Mouse (Mus musculus): ENCODE measurements at regions not wholly inside any gene's neighbourhood (a gene's known extent, or its start where the extent isn't known, plus 50 kb on each side); places are given as distances from the start of the nearest gene placed in this dataset.

GRCm38 (mm10) chr19:60051151-60051550, 107.7 kb upstream of the Rab11fip2 start:
- ATAC-seq (replicated peaks; ENCODE audit: poor library complexity, severe bottlenecking): no peak

- ATAC-seq (replicated peaks; ENCODE audit: poor library complexity, severe bottlenecking): no peak
These were observed 97.3 kb upstream of the Rab11fip2 start for GRCm38 (mm10) chr19:60040721-60041120.

- no peak for ATAC-seq (replicated peaks; ENCODE audit: poor library complexity, severe bottlenecking)
These were observed 89.2 kb upstream of the Rab11fip2 start for GRCm38 (mm10) chr19:60032667-60033066.

GRCm38 (mm10) chr19:60030212-60030788, 86.8 kb upstream of the Rab11fip2 start:
- ATAC-seq (replicated peaks; ENCODE audit: poor library complexity, severe bottlenecking): no peak

GRCm38 (mm10) chr19:60029720-60030119, 86.3 kb upstream of the Rab11fip2 start:
- ATAC-seq (replicated peaks; ENCODE audit: poor library complexity, severe bottlenecking): no peak

DNA sequence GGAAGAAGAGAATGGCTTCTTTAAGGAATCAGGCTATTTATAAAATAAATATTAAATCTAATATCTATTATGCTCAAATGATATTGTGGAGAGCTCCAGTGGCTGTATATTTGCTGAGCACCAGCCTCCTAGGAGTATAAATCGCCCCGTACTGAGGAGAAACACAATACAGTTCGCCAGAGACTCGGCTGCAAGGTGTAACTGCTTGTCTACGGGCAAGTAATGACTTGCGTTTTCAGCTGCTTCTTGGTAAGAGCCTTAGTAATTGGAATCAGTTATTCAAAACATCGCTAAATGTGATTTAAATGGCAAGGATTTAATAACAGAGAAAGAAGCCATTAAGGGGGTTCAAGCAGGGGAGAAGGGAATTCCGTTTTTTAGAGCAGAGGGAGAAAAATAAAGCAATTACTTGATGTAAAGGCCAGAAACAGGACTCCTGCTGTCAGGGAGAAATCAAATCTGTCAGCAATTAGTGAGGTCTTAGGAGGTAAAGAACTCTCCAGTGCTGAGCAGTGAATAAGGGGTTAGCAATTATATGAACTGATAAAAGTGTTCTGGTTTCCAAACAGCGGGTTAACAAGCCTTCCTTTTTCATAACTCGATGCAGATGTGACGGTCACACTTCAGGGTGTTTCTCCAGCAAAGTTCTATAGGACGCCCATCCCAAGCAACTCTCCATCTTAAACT, 72.3 kb upstream of the Rab11fip2 start:
- ATAC-seq (replicated peaks; ENCODE audit: poor library complexity, severe bottlenecking): no peak

DNA sequence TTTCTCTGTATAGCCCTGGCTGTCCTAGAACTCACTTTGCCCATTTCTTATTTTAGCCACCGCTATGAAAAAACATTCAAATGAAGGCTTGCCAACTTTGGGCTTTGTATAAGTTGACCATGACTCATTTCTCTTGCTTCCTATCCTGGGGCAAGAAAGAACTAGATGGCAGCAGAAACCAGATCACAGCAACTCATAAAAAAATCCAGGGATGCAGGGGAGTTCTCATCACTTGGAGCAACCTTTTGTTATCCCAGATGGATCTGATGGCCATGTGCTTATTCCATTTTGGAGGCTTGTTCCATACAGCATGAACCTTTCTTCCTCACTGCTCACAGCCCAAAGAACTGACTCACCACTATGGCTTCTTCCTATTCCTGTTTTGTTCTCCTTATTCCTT, 52.1 kb upstream of the Rab11fip2 start:
- ATAC-seq (replicated peaks; ENCODE audit: poor library complexity, severe bottlenecking): no peak
